Mouse (Mus musculus) stomach, postnatal 0 days (tissue): ENCODE results near the gene Cd101.

ENCODE experiments used
- CTCF ChIP-seq: IDR thresholded peaks from 2 replicates; pipeline ENCODE4 v1.5.1; 2016; ENCODE audit warnings: antibody characterized with exemption, low read depth, mild to moderate bottlenecking, moderate library complexity
- EP300 ChIP-seq: optimal IDR thresholded peaks from 2 replicates; pipeline ENCODE3; 2016; ENCODE audit warnings: antibody characterized with exemption

DNA sequence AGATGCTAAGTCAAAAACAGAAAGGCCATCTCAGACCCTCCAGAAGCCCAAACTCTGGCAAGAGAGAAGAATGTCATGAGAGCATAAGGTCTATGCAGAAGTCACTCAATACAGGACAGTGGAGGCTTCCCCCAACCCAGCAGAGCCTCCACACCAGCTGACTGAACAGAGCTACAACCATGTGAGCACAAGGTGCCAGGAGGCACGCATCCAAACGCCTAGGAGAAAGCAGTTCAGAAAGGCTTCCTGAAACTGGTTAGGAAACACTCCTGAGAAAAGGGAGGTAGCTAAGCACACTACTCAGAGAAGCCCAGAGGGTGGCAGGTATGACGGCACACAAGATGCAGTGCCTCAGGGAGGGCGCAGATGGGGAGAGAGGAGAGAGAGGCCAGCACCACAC is 77.8 kb downstream of the Cd101 start:
- no peak for TF ChIP-seq CTCF
- TF ChIP-seq EP300: no peak
